In genomic region chr4:145286369-145287120, GRCm38 (mm10) we compare ENCODE assay signal across 8 mouse cellular contexts. TPM values are rescaled to one million over a fixed set of nuclear protein-coding genes. Genes with fewer than 3 reads are reported as not detected.
DNase-seq lines count a peak whose midpoint lies in the region; ATAC-seq and TF ChIP-seq lines count a peak whose summit lies in the region.

No protein-coding gene starts in this region.

- H3K9ac ChIP-seq in forebrain, postnatal 0 days: no peak overlapping the region
- no peak overlapping the region for H3K9ac ChIP-seq in hindbrain, embryonic 12.5 days

- no peaks in the 10 kb centered on the region for H3K9me3 ChIP-seq in forebrain, postnatal 0 days (ENCODE audit: low read length)
- H3K9me3 ChIP-seq in hindbrain, embryonic 12.5 days (replicated peaks): no peaks in the 10 kb centered on the region

- peak; percentile 74 for DNase-seq in Muller cell, postnatal 12 days (ENCODE audit: inconsistent ontology term)
- peak; percentile 51 for DNase-seq in c-Kit-positive CD71-positive TER-119-positive erythroid progenitor cells, embryonic 14.5 days (ENCODE audit: low spot score)
- peak; percentile 87 for DNase-seq in forebrain, postnatal 0 days
- DNase-seq in layer of hippocampus, adult 8-10 months (ENCODE audit: low spot score in 2 of 2): peak; percentile 46 to 73
- peak; percentile 58 for DNase-seq in lung, adult 2 months
- DNase-seq in thymus, postnatal 4 days: peak; percentile 78

- no peak overlapping the region for H3K4me2 ChIP-seq in forebrain, postnatal 0 days (ENCODE audit: low read depth)
- no peak overlapping the region for H3K4me2 ChIP-seq in hindbrain, embryonic 12.5 days (replicated peaks)

- TF ChIP-seq CTCF in forebrain, postnatal 0 days (IDR thresholded peaks at IDR 0.05; ENCODE audit: low read depth): peak; percentile 88
- peak; percentile 39; the same call in 1 of the 2 replicates for TF ChIP-seq CTCF in lung, adult 2 months (IDR thresholded peaks at IDR 0.05; ENCODE audit: insufficient read depth, low read length)

- H3K27me3 ChIP-seq in forebrain, postnatal 0 days (ENCODE audit: insufficient read depth, low read length): no peaks in the 10 kb centered on the region
- H3K27me3 ChIP-seq in hindbrain, embryonic 12.5 days: no peaks in the 10 kb centered on the region

- 48% methylated on average over 4 of the region's 4 CpGs for whole genome bisulfite sequencing in forebrain, postnatal 0 days
- WGBS in hindbrain, embryonic 12.5 days: 50% methylated on average over 4 of the region's 4 CpGs
- WGBS in lung, adult 2 months: 44% methylated on average over 4 of the region's 4 CpGs

- H3K4me3 ChIP-seq in forebrain, postnatal 0 days (ENCODE audit: low read depth, low read length): no peak overlapping the region
- no peak overlapping the region for H3K4me3 ChIP-seq in hindbrain, embryonic 12.5 days
- no peak overlapping the region for H3K4me3 ChIP-seq in lung, adult 2 months (replicated peaks; ENCODE audit: extremely low read depth, low read depth, low read length)

- ATAC-seq in forebrain, postnatal 0 days: peak; percentile 91
- peak; percentile 65 for ATAC-seq in hindbrain, embryonic 12.5 days (ENCODE audit: low FRiP score)
- ATAC-seq in neutrophil, adult 5-6 weeks (ENCODE audit: extremely low read depth, insufficient number of reproducible peaks, low FRiP score, poor library complexity, severe bottlenecking): peak; percentile 97

- H3K4me1 ChIP-seq in forebrain, postnatal 0 days (ENCODE audit: insufficient read depth): no peaks in the 10 kb centered on the region
- no peaks in the 10 kb centered on the region for H3K4me1 ChIP-seq in hindbrain, embryonic 12.5 days
- H3K4me1 ChIP-seq in lung, adult 2 months (ENCODE audit: control insufficient read depth, insufficient read depth, low read length): no peaks in the 10 kb centered on the region

- no peak overlapping the region for H3K27ac ChIP-seq in forebrain, postnatal 0 days (ENCODE audit: low read depth, low read length)
- no peak overlapping the region for H3K27ac ChIP-seq in hindbrain, embryonic 12.5 days

- TF ChIP-seq POLR2A in lung, adult 2 months (IDR thresholded peaks at IDR 0.05; ENCODE audit: borderline replicate concordance, extremely low read depth, low read depth, low read length): no peak

- no peaks in the 10 kb centered on the region for H3K36me3 ChIP-seq in forebrain, postnatal 0 days (ENCODE audit: insufficient read depth)
- H3K36me3 ChIP-seq in hindbrain, embryonic 12.5 days: no peaks in the 10 kb centered on the region

RNA-seq across cellular contexts. Expression of gene Tnfrsf8, which starts 28.4 kb away (rescaled TPM):
- total RNA-seq in forebrain, postnatal 0 days (2014; rRNA removed): 1.1 and 3.3 TPM in 2 replicates
- polyA plus RNA-seq in forebrain, postnatal 0 days (2015; fragmentation: Nextera tagmentation; extraction: Ambion mirVana): 0.80 and 1.5 TPM in 2 replicates
- 0.14 and 0.17 TPM in 2 replicates for polyA plus RNA-seq in hindbrain, embryonic 12.5 days (2016; fragmentation: Nextera tagmentation; extraction: Ambion mirVana)
- total RNA-seq in layer of hippocampus, adult 8-10 months (2022): 1 to 10 TPM in 1 of 4 experiments, under 1 TPM in 3; 0.61 to 1.3 (median 0.74) TPM
- 0.24 and 0.28 TPM in 2 replicates for polyA plus RNA-seq in lung, adult 2 months (2012; rRNA removed)
- 0.58 and 0.86 TPM in 2 replicates for total RNA-seq in neutrophil, adult 5-6 weeks (2017)

RNA-seq across cellular contexts. Expression of gene Tnfrsf1b, which starts 39.9 kb away (rescaled TPM):
- total RNA-seq in forebrain, postnatal 0 days (2014; rRNA removed): 3.7 and 10.7 TPM in 2 replicates
- 1.5 and 2.4 TPM in 2 replicates for polyA plus RNA-seq in forebrain, postnatal 0 days (2015; fragmentation: Nextera tagmentation; extraction: Ambion mirVana)
- 2.6 and 3.4 TPM in 2 replicates for polyA plus RNA-seq in hindbrain, embryonic 12.5 days (2016; fragmentation: Nextera tagmentation; extraction: Ambion mirVana)
- 1 to 10 TPM; 2.7 to 6.6 (median 4.6) TPM for total RNA-seq in layer of hippocampus, adult 8-10 months (2022)
- 32.2 and 39.5 TPM in 2 replicates for polyA plus RNA-seq in lung, adult 2 months (2012; rRNA removed)
- 91.5 and 109 TPM in 2 replicates for total RNA-seq in neutrophil, adult 5-6 weeks (2017)
